In the genomic region with DNA sequence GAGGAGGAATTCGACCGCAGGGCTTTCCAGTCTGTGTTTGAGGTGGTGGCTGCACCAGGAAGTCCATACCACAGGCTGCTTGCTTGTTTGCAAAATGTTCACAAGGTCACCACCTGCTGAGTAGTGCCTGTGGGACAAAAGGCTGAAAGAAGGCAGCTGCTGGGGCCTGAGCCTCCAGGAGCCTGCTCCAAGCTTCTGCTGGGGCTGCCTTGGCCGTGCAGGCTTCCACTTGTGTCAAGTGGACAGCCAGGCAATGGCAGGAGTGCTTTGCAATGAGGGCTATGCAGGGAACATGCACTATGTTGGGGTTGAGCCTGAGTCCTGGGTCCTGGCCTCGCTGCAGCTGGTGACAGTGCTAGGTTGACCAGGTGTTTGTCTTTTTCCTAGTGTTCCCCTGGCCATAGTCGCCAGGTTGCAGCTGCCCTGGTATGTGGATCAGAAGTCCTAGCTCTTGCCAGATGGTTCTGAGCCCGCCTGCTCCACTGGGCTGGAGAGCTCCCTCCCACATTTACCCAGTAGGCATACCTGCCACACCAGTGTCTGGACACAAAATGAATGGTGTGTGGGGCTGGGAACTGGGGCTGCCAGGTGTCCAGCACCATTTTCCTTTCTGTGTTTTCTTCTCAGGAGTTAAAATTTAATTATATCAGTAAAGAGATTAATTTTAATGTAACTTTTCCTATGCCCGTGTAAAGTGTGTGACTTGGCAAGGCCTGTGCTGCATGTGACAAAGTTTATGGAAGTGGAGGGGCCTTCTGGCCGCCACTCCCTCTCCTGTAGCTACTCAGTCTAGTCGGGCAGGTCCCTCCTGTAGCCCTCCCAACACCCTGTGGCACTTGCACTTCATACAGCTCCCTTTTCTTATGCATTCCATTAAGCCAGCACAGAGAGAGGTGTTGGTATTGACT, we compare ENCODE assay signal across 11 mouse cellular contexts. TPM values are rescaled to one million over a fixed set of nuclear protein-coding genes. Genes with fewer than 3 reads are reported as not detected.
DNase-seq lines count a peak whose midpoint lies in the region; ATAC-seq and TF ChIP-seq lines count a peak whose summit lies in the region.
"Had no signal": no experiment of that assay in that cellular context is flagged by ENCODE, and none has a peak within 500 bp of the region (broad histone marks: within the 10 kb centered on the region; RNA-seq: fewer than 3 reads in every experiment).

No protein-coding gene starts in this region.

- ATAC-seq in hindbrain, embryonic 13.5 days (ENCODE audit: low FRiP score): no peak
- peak; percentile 41 for ATAC-seq in granulocyte monocyte progenitor cell, adult 5-6 weeks (replicated peaks; ENCODE audit: poor library complexity, severe bottlenecking)
- ATAC-seq in liver, embryonic 15.5 days (ENCODE audit: insufficient read depth): peak; percentile 13
- ATAC-seq in stomach, postnatal 0 days (ENCODE audit: low FRiP score, low TSS enrichment): peak; percentile 55
- ATAC-seq: CD4-positive, CD25-positive, alpha-beta regulatory T cell, adult 4 months had no signal

- H3K9me3 ChIP-seq in hindbrain, embryonic 10.5 days: no peaks in the 10 kb centered on the region
- H3K9me3 ChIP-seq in hindbrain, embryonic 13.5 days: no peaks in the 10 kb centered on the region
- no peaks in the 10 kb centered on the region for H3K9me3 ChIP-seq in liver, embryonic 15.5 days (replicated peaks)
- no peaks in the 10 kb centered on the region for H3K9me3 ChIP-seq in stomach, postnatal 0 days (ENCODE audit: control insufficient read depth, low read length)
- H3K9me3 ChIP-seq: hindbrain, embryonic 15.5 days; neural tube, embryonic 12.5 days had no signal

- no peak for TF ChIP-seq POLR2A in cerebellum, adult 2 months (IDR thresholded peaks at IDR 0.05; ENCODE audit: borderline replicate concordance, insufficient read depth, low read length)

- H3K4me1 ChIP-seq in hindbrain, embryonic 10.5 days (replicated peaks): peaks cover 12% of the 10 kb centered on the region
- peaks cover 4% of the 10 kb centered on the region; the same call in 1 of the 2 replicates for H3K4me1 ChIP-seq in hindbrain, embryonic 13.5 days (replicated peaks)
- peaks cover 43% of the 10 kb centered on the region for H3K4me1 ChIP-seq in liver, embryonic 15.5 days (replicated peaks)
- H3K4me1 ChIP-seq in stomach, postnatal 0 days (replicated peaks; ENCODE audit: control insufficient read depth, insufficient read depth): no peaks in the 10 kb centered on the region
- H3K4me1 ChIP-seq in cerebellum, adult 2 months (ENCODE audit: control insufficient read depth, insufficient read depth, low read length): peaks cover 2% of the 10 kb centered on the region; the same call in 1 of the 2 replicates
- H3K4me1 ChIP-seq: hindbrain, embryonic 15.5 days had no signal

- no peaks in the 10 kb centered on the region for H3K27me3 ChIP-seq in hindbrain, embryonic 10.5 days (ENCODE audit: insufficient read depth, poor library complexity, severe bottlenecking)
- H3K27me3 ChIP-seq in hindbrain, embryonic 13.5 days: no peaks in the 10 kb centered on the region
- no peaks in the 10 kb centered on the region for H3K27me3 ChIP-seq in liver, embryonic 15.5 days
- H3K27me3 ChIP-seq in stomach, postnatal 0 days (ENCODE audit: control insufficient read depth, insufficient read depth, low read length): no peaks in the 10 kb centered on the region
- H3K27me3 ChIP-seq in cerebellum, adult 2 months (ENCODE audit: control insufficient read depth, insufficient read depth, low read length): no peaks in the 10 kb centered on the region
- H3K27me3 ChIP-seq: hindbrain, embryonic 15.5 days; neural tube, embryonic 12.5 days had no signal

- H3K36me3 ChIP-seq in hindbrain, embryonic 10.5 days: peaks cover 78% of the 10 kb centered on the region
- H3K36me3 ChIP-seq in hindbrain, embryonic 13.5 days: peaks cover 74% of the 10 kb centered on the region
- H3K36me3 ChIP-seq in liver, embryonic 15.5 days (replicated peaks): peaks cover 63% of the 10 kb centered on the region
- peaks cover 14% of the 10 kb centered on the region for H3K36me3 ChIP-seq in stomach, postnatal 0 days (ENCODE audit: control insufficient read depth, insufficient read depth, low read length)

- no peak for TF ChIP-seq EP300 in stomach, postnatal 0 days (optimal IDR thresholded peaks at IDR 0.05)

- H3K9ac ChIP-seq in hindbrain, embryonic 13.5 days: no peak overlapping the region; the same call in 1 of the 2 replicates
- H3K9ac ChIP-seq in liver, embryonic 15.5 days: peak overlapping the region; percentile 10; the same call in 1 of the 2 replicates
- H3K9ac ChIP-seq in stomach, postnatal 0 days (ENCODE audit: low read length): no peak overlapping the region
- H3K9ac ChIP-seq: hindbrain, embryonic 15.5 days; neural tube, embryonic 12.5 days had no signal

- WGBS in hindbrain, embryonic 10.5 days: 84% methylated on average over 9 of the region's 9 CpGs
- WGBS in hindbrain, embryonic 13.5 days: 79% methylated on average over 9 of the region's 9 CpGs
- 71% methylated on average over 9 of the region's 9 CpGs for WGBS in liver, embryonic 15.5 days (ENCODE audit: insufficient replicate concordance)
- WGBS in stomach, postnatal 0 days: 60% methylated on average over 9 of the region's 9 CpGs
- WGBS in cerebellum, adult 2 months: 63% methylated on average over 9 of the region's 9 CpGs

- peak overlapping the region; percentile 2; the same call in 1 of the 2 replicates for H3K27ac ChIP-seq in hindbrain, embryonic 10.5 days
- no peak overlapping the region for H3K27ac ChIP-seq in hindbrain, embryonic 13.5 days
- peak overlapping the region; percentile 90 for H3K27ac ChIP-seq in liver, embryonic 15.5 days (replicated peaks)
- peak overlapping the region; percentile 75 for H3K27ac ChIP-seq in stomach, postnatal 0 days (replicated peaks)
- H3K27ac ChIP-seq in cerebellum, adult 2 months (ENCODE audit: insufficient read depth, low read length): no peak overlapping the region
- H3K27ac ChIP-seq: hindbrain, embryonic 15.5 days; neural tube, embryonic 12.5 days had no signal

- DNase-seq in hindbrain, embryonic 10.5 days (ENCODE audit: low spot score): no peak
- peak; percentile 65 for DNase-seq in stomach, postnatal 0 days (ENCODE audit: low spot score)
- DNase-seq in c-Kit-positive CD71-positive TER-119-positive erythroid progenitor cells, embryonic 14.5 days (ENCODE audit: low spot score): no peak
- DNase-seq in cerebellum, adult 2 months: no peak
- DNase-seq in frontal cortex, postnatal 10 days (ENCODE audit: low spot score in 2 of 2): no peak

- no peak overlapping the region for H3K4me3 ChIP-seq in hindbrain, embryonic 10.5 days
- H3K4me3 ChIP-seq in hindbrain, embryonic 13.5 days: no peak overlapping the region
- no peak overlapping the region for H3K4me3 ChIP-seq in liver, embryonic 15.5 days (replicated peaks)
- no peak overlapping the region for H3K4me3 ChIP-seq in stomach, postnatal 0 days (ENCODE audit: low read depth, low read length)
- no peak overlapping the region for H3K4me3 ChIP-seq in cerebellum, adult 2 months (replicated peaks; ENCODE audit: insufficient read depth, low read depth, low read length)
- H3K4me3 ChIP-seq: hindbrain, embryonic 15.5 days; neural tube, embryonic 12.5 days had no signal

- H3K4me2 ChIP-seq in hindbrain, embryonic 13.5 days: no peak overlapping the region
- H3K4me2 ChIP-seq in liver, embryonic 15.5 days: no peak overlapping the region
- no peak overlapping the region for H3K4me2 ChIP-seq in stomach, postnatal 0 days (replicated peaks; ENCODE audit: low read depth)
- H3K4me2 ChIP-seq: hindbrain, embryonic 15.5 days; neural tube, embryonic 12.5 days had no signal

- TF ChIP-seq CTCF in stomach, postnatal 0 days (IDR thresholded peaks at IDR 0.05; ENCODE audit: low read depth): no peak
- no peak for TF ChIP-seq CTCF in cerebellum, adult 2 months (IDR thresholded peaks at IDR 0.05; ENCODE audit: borderline replicate concordance, insufficient read depth, low read depth, low read length)

RNA-seq across cellular contexts. Expression of gene Msantd1, which starts 1.2 kb away (rescaled TPM):
- 1.4 and 2.6 TPM in 2 replicates for polyA plus RNA-seq in hindbrain, embryonic 10.5 days (2016; fragmentation: Nextera tagmentation; extraction: Ambion mirVana)
- 2.5 and 2.6 TPM in 2 replicates for polyA plus RNA-seq in hindbrain, embryonic 13.5 days (2015; fragmentation: Nextera tagmentation; extraction: Ambion mirVana)
- total RNA-seq in granulocyte monocyte progenitor cell, adult 5-6 weeks (2014; fragmentation: Nextera tagmentation): 0.96 and 1.6 TPM in 2 replicates
- 0.30 TPM in 1 of 2 replicates, not detected in the other for total RNA-seq in granulocyte monocyte progenitor cell, adult 5-6 weeks (2017)
- polyA plus RNA-seq in liver, embryonic 15.5 days (2015; fragmentation: Nextera tagmentation; extraction: Ambion mirVana): 0.10 and 0.30 TPM in 2 replicates
- polyA plus RNA-seq in stomach, postnatal 0 days (2015; fragmentation: Nextera tagmentation; extraction: Ambion mirVana): 0.24 and 0.36 TPM in 2 replicates
- polyA plus RNA-seq in cerebellum, adult 2 months (2012; rRNA removed): 5.5 and 6.8 TPM in 2 replicates

RNA-seq across cellular contexts. Expression of gene Rgs12, which starts 40.3 kb away (rescaled TPM):
- polyA plus RNA-seq in hindbrain, embryonic 10.5 days (2016; fragmentation: Nextera tagmentation; extraction: Ambion mirVana): 62.4 and 74.3 TPM in 2 replicates
- polyA plus RNA-seq in hindbrain, embryonic 13.5 days (2015; fragmentation: Nextera tagmentation; extraction: Ambion mirVana): 54.9 and 59.1 TPM in 2 replicates
- total RNA-seq in granulocyte monocyte progenitor cell, adult 5-6 weeks (2014; fragmentation: Nextera tagmentation): 19.6 and 20.9 TPM in 2 replicates
- 11.9 and 16.0 TPM in 2 replicates for total RNA-seq in granulocyte monocyte progenitor cell, adult 5-6 weeks (2017)
- polyA plus RNA-seq in liver, embryonic 15.5 days (2015; fragmentation: Nextera tagmentation; extraction: Ambion mirVana): 17.0 and 20.1 TPM in 2 replicates
- 12.7 and 14.2 TPM in 2 replicates for polyA plus RNA-seq in stomach, postnatal 0 days (2015; fragmentation: Nextera tagmentation; extraction: Ambion mirVana)
- polyA plus RNA-seq in cerebellum, adult 2 months (2012; rRNA removed): 13.0 and 16.0 TPM in 2 replicates

Comparison
In these comparisons a context has a peak if more than half of its experiments do, and no peak if none do; other contexts are left out.
1. H3K27ac ChIP-seq: peak in hindbrain, embryonic 10.5 days (single experiment), liver, embryonic 15.5 days (single experiment) and stomach, postnatal 0 days (single experiment); none in hindbrain, embryonic 13.5 days (single experiment) and cerebellum, adult 2 months (single experiment).